Comparison of ENCODE assay signal across 8 mouse cellular contexts in genomic region chr14:122223461-122224102, GRCm38 (mm10). TPM values are rescaled to one million over a fixed set of nuclear protein-coding genes. Genes with fewer than 3 reads are reported as not detected.
DNase-seq lines count a peak whose midpoint lies in the region; ATAC-seq lines count a peak whose summit lies in the region.

No protein-coding gene starts in this region.

- no peak overlapping the region for H3K9ac ChIP-seq in hindbrain, embryonic 13.5 days

- H3K4me1 ChIP-seq in hindbrain, embryonic 13.5 days (replicated peaks), result peaks cover 21% of the 10 kb centered on the region

- no peak overlapping the region for H3K27ac ChIP-seq in hindbrain, embryonic 13.5 days

- no peak overlapping the region for H3K4me3 ChIP-seq in hindbrain, embryonic 13.5 days

- no peaks in the 10 kb centered on the region for H3K9me3 ChIP-seq in hindbrain, embryonic 13.5 days

- 0 out of 2 replicates have a peak overlapping the region, but pooled peaks have one; percentile 4 for H3K4me2 ChIP-seq in hindbrain, embryonic 13.5 days

- WGBS in hindbrain, embryonic 13.5 days, result 23% methylated on average over 9 of the region's 9 CpGs

- no peaks in the 10 kb centered on the region for H3K36me3 ChIP-seq in hindbrain, embryonic 13.5 days

- DNase-seq in NIH3T3 (ENCODE audit: low read depth), result peak; percentile 87
- DNase-seq in cerebellum, postnatal 10 days, result peak; percentile 96 to 98
- peak; percentile 44 to 78 for DNase-seq in frontal cortex, postnatal 10 days (ENCODE audit: low spot score in 2 of 2)
- peak; percentile 84 to 90 for DNase-seq in layer of hippocampus, postnatal 14 days (ENCODE audit: low spot score in 2 of 2)
- peak; percentile 87 for DNase-seq in lung, postnatal 10 days
- DNase-seq in retina, adult 2 months (ENCODE audit: low read depth, low spot score), result peak; percentile 61
- peak; percentile 51 to 64 for DNase-seq in thymus, postnatal 36 days

- peaks cover 51% of the 10 kb centered on the region for H3K27me3 ChIP-seq in hindbrain, embryonic 13.5 days

- peak; percentile 86 for ATAC-seq in hindbrain, embryonic 13.5 days (ENCODE audit: low FRiP score)

RNA-seq across cellular contexts. Expression of gene Clybl, which starts 42.1 kb away (rescaled TPM):
- 12.1 and 12.7 TPM in 2 replicates for polyA plus RNA-seq in hindbrain, embryonic 13.5 days (2015; fragmentation: Nextera tagmentation; extraction: Ambion mirVana)
- 10 to 100 TPM; 25.5 to 26.8 TPM for total RNA-seq in layer of hippocampus, postnatal 14 days (2021)
